Mouse (Mus musculus): ENCODE data around the gene B230307C23Rik.
"Not testable (repeated sequence)": the region's sequence is repeated elsewhere in the genome, so short reads cannot be mapped to it uniquely, and the experiment has no call there.

The B230307C23Rik gene

DNA sequence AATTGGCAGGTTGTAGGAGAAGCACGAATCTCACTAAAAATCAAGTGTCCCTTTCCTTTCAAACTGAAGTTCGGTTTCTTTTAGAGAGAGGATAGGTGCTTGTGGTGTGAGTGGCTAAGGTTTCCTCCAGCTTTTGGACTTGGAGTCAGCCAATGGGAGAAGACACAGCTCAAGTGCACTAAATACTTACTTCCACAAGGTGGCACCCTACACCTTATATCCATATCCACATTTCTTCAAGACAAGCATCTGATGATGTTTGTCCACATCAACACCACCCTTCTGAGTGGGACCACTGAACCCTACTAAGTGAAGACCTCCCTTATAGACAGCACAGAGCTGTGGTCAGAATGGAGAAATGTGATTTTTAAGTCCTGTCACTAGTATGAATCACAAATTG, 44.6 kb downstream of the B230307C23Rik start:
- Histone ChIP-seq H3K9me3 (ENCODE audit: low read length) (peaks cover 62% of the 10 kb centered on the region), H3K4me1 (replicated peaks; ENCODE audit: low read depth, low read length) (no peaks in the 10 kb centered on the region), H3K27me3 (ENCODE audit: insufficient read depth, low read length) (no peaks in the 10 kb centered on the region), H3K4me3 (replicated peaks; ENCODE audit: low read length) (no peak overlapping the region), H3K36me3 (ENCODE audit: insufficient read depth, low read length) (no peaks in the 10 kb centered on the region)
- 0 out of 2 replicates have a peak, but pooled peaks have one; percentile 6 for TF ChIP-seq CTCF (conservative IDR thresholded peaks at IDR 0.05; ENCODE audit: low read length)
- TF ChIP-seq POU5F1 (IDR thresholded peaks at IDR 0.05; ENCODE audit: borderline replicate concordance, low read length), result no peak

DNA sequence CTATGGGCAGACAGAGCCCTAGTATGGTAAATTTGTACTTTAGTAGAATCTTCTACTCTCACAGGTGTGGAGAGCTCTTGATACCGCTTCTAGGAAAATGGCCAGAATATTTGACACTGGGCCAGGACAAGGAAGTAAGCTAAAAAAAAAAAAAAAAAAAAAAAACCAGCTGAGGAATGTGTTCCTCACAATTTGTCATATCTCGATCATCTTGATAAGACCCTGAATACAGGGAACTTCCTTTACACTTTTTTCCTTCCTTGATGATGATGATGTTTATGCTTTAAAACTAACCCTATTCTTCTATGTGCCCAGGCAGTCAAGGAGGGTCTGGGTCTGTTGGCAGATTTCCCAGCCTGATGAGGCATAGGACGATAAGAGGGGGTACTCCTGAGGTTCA, 82.3 kb downstream of the B230307C23Rik start:
- not testable (repeated sequence) for H3K36me3 ChIP-seq (ENCODE audit: insufficient read depth, low read length); H3K4me3 ChIP-seq (replicated peaks; ENCODE audit: low read length); H3K4me1 ChIP-seq (replicated peaks; ENCODE audit: low read depth, low read length); H3K27me3 ChIP-seq (ENCODE audit: insufficient read depth, low read length)
- H3K9me3 ChIP-seq (ENCODE audit: low read length), result peaks cover 66% of the 10 kb centered on the region

DNA sequence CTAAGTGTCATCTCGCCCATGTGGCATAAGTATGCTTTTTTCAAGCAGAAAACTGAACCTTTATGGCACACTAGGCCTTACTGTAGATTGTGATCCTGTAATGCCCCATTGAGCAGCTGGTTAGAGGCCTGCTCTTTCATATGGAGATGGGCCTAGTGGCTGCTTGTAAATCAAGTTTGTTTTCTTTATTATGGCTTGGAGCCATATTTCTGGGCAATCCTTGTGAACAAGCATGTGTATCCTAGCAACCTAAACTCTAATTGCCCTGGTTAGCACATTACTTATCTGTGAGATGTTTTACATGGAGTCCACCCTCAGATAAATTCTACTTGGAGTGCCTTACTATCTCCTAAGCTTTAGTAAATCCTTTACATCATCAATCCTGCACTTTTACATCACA, 84.0 kb downstream of the B230307C23Rik start:
- Histone ChIP-seq H3K4me3 (replicated peaks; ENCODE audit: low read length) (peak overlapping the region; percentile 84), H3K9me3 (ENCODE audit: low read length) (peaks cover 49% of the 10 kb centered on the region)
- not testable (repeated sequence) for H3K27me3 ChIP-seq (ENCODE audit: insufficient read depth, low read length); H3K36me3 ChIP-seq (ENCODE audit: insufficient read depth, low read length); H3K4me1 ChIP-seq (replicated peaks; ENCODE audit: low read depth, low read length)
